Mouse (Mus musculus): Measurements from ENCODE around the gene Olfr1394. TPM values are rescaled to one million over a fixed set of nuclear protein-coding genes. Genes with fewer than 3 reads are reported as not detected.
"Not testable (repeated sequence)": the region's sequence is repeated elsewhere in the genome, so short reads cannot be mapped to it uniquely, and the experiment has no call there.

Gene Olfr1394
- polyA plus RNA-seq, 1 experiment from 2014 or later: not detected

DNA sequence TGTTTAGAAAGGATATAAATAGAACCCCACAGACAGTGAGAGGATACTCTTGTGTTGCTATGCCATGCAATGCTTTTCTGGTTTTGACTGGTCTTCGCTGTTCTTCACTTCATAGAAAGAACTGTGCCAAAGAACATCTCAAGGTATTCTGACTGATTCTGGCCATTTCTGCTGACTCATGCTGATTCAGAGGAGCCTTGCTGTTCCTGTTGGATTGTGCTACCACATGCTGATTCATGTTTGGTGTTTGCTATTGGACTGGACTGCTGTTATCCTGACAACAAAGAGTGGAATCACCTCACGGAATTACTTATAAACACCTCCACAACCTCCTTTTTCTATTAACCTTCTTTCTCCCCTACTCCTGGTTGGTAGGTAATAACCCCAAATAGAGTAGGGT, 30.0 kb upstream of the Olfr1394 start:
- no peaks in the 10 kb centered on the region for H3K9me3 ChIP-seq (ENCODE audit: control insufficient read depth, low read length)
- H3K4me1 ChIP-seq (ENCODE audit: control insufficient read depth, insufficient read depth, low read length): no peaks in the 10 kb centered on the region
- H3K27ac ChIP-seq (ENCODE audit: low read depth, low read length): no peak overlapping the region
- no peak overlapping the region for H3K4me2 ChIP-seq (replicated peaks; ENCODE audit: low read depth, low read length)
- 90% methylated on average over 2 of the region's 2 CpGs for WGBS
- ATAC-seq (ENCODE audit: low FRiP score, low TSS enrichment): no peak
- no peak overlapping the region for H3K4me3 ChIP-seq (ENCODE audit: low read length)
- no peaks in the 10 kb centered on the region for H3K36me3 ChIP-seq (ENCODE audit: control insufficient read depth, insufficient read depth, low read length)
- H3K9ac ChIP-seq (ENCODE audit: low read depth, low read length): no peak overlapping the region
- H3K27me3 ChIP-seq (ENCODE audit: control insufficient read depth, insufficient read depth, low read length): no peaks in the 10 kb centered on the region

- no peaks in the 10 kb centered on the region for H3K27me3 ChIP-seq (ENCODE audit: control insufficient read depth, insufficient read depth, low read length)
- H3K4me2 ChIP-seq (replicated peaks; ENCODE audit: low read depth, low read length): no peak within 1 kb of the TSS
- no peaks in the 10 kb centered on the region for H3K36me3 ChIP-seq (ENCODE audit: control insufficient read depth, insufficient read depth, low read length)
- H3K9me3 ChIP-seq (ENCODE audit: control insufficient read depth, low read length): no peaks in the 10 kb centered on the region
- H3K4me3 ChIP-seq (ENCODE audit: low read length): no peak within 1 kb of the TSS
- H3K27ac ChIP-seq (ENCODE audit: low read depth, low read length): no peak within 1 kb of the TSS
- H3K4me1 ChIP-seq (ENCODE audit: control insufficient read depth, insufficient read depth, low read length): no peaks in the 10 kb centered on the region
- 91% methylated on average over 6 of the region's 6 CpGs for WGBS
- H3K9ac ChIP-seq (ENCODE audit: low read depth, low read length): no peak within 1 kb of the TSS
- ATAC-seq (ENCODE audit: low FRiP score, low TSS enrichment): no peak
Measured at GRCm38 (mm10) chr11:49141974-49142373, 12.2 kb upstream of the Olfr1394 start, which contains the start of gene Olfr1395. Olfr1395 (plus strand) TSS chr11:49142274.

GRCm38 (mm10) chr11:49156821-49157814, 2.9 kb downstream of the Olfr1394 start:
- Histone ChIP-seq H3K9me3 (ENCODE audit: control insufficient read depth, low read length) (no peaks in the 10 kb centered on the region), H3K27ac (ENCODE audit: low read depth, low read length) (no peak overlapping the region), H3K36me3 (ENCODE audit: control insufficient read depth, insufficient read depth, low read length) (no peaks in the 10 kb centered on the region), H3K4me2 (replicated peaks; ENCODE audit: low read depth, low read length) (no peak overlapping the region), H3K4me3 (ENCODE audit: low read length) (no peak overlapping the region), H3K27me3 (ENCODE audit: control insufficient read depth, insufficient read depth, low read length) (no peaks in the 10 kb centered on the region), H3K9ac (ENCODE audit: low read depth, low read length) (no peak overlapping the region), H3K4me1 (ENCODE audit: control insufficient read depth, insufficient read depth, low read length) (no peaks in the 10 kb centered on the region)
- ATAC-seq (ENCODE audit: low FRiP score, low TSS enrichment): no peak
- 93% methylated on average over 2 of the region's 2 CpGs for WGBS

- Histone ChIP-seq H3K9ac (ENCODE audit: low read depth, low read length) (no peak overlapping the region), H3K27me3 (ENCODE audit: control insufficient read depth, insufficient read depth, low read length) (peaks cover 14% of the 10 kb centered on the region), H3K4me1 (ENCODE audit: control insufficient read depth, insufficient read depth, low read length) (no peaks in the 10 kb centered on the region), H3K4me3 (ENCODE audit: low read length) (peak overlapping the region; percentile 32), H3K27ac (ENCODE audit: low read depth, low read length) (no peak overlapping the region), H3K9me3 (ENCODE audit: control insufficient read depth, low read length) (peaks cover 6% of the 10 kb centered on the region; the same call in 1 of the 2 replicates), H3K36me3 (ENCODE audit: control insufficient read depth, insufficient read depth, low read length) (no peaks in the 10 kb centered on the region), H3K4me2 (replicated peaks; ENCODE audit: low read depth, low read length) (peak overlapping the region; percentile 70)
- ATAC-seq (ENCODE audit: low FRiP score, low TSS enrichment): peak; percentile 86
- WGBS: 3% methylated on average over 50 of the region's 50 CpGs
Measured at GRCm38 (mm10) chr11:49168839-49169611, 14.8 kb downstream of the Olfr1394 start.

DNA sequence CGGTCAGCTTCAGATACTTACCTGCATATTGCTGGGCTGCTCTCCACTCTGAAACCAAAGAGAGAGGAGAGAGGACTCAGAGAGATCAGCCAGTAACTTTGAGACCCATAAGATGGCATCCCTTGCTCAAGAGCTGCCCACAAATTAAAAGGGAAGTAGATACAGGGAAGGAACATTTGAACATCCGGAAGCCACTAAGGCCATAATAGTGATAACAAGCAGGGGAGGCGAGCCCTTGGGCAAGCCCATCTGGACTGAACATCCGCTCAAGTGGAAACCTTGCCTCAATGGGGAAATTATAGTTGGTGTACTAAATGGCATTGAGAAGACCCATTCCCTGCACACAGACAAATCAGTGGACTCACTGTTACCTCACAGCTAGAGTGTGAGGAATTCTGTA, 16.4 kb downstream of the Olfr1394 start:
- no peaks in the 10 kb centered on the region for H3K4me1 ChIP-seq (ENCODE audit: control insufficient read depth, insufficient read depth, low read length)

DNA sequence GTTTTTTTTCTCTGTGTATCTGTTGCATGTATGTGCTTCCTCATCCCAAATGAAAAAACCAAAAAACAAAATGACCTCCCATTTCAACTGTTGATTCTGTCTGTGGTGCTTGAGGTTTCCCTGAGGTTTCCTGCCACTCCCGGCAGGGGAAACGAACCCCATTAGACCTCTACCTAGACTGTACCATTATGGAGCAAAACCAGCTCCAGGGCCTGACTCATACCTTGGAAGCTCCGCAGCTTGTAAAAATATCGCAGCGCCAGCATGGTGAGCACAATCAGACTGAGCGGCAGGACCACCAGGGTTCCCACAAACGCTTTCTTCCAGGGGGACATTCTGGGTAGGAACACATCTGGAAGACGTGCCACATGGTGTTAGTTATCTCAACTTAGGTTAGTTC, 21.2 kb downstream of the Olfr1394 start:
- H3K9ac ChIP-seq (ENCODE audit: low read depth, low read length): no peak overlapping the region
- no peak overlapping the region for H3K27ac ChIP-seq (ENCODE audit: low read depth, low read length)
- no peaks in the 10 kb centered on the region for H3K9me3 ChIP-seq (ENCODE audit: control insufficient read depth, low read length)
- no peaks in the 10 kb centered on the region for H3K36me3 ChIP-seq (ENCODE audit: control insufficient read depth, insufficient read depth, low read length)
- no peaks in the 10 kb centered on the region for H3K4me1 ChIP-seq (ENCODE audit: control insufficient read depth, insufficient read depth, low read length)
- WGBS: 90% methylated on average over 8 of the region's 8 CpGs
- no peak overlapping the region for H3K4me3 ChIP-seq (ENCODE audit: low read length)
- H3K27me3 ChIP-seq (ENCODE audit: control insufficient read depth, insufficient read depth, low read length): no peaks in the 10 kb centered on the region
- no peak for ATAC-seq (ENCODE audit: low FRiP score, low TSS enrichment)
- no peak overlapping the region for H3K4me2 ChIP-seq (replicated peaks; ENCODE audit: low read depth, low read length)

More for the DNA sequence above, 16.4 kb downstream of the Olfr1394 start:
- Histone ChIP-seq H3K27me3 (ENCODE audit: control insufficient read depth, insufficient read depth, low read length) (peaks cover 14% of the 10 kb centered on the region), H3K4me2 (replicated peaks; ENCODE audit: low read depth, low read length) (no peak overlapping the region), H3K9me3 (ENCODE audit: control insufficient read depth, low read length) (peaks cover 6% of the 10 kb centered on the region; the same call in 1 of the 2 replicates), H3K4me3 (ENCODE audit: low read length) (no peak overlapping the region), H3K9ac (ENCODE audit: low read depth, low read length) (no peak overlapping the region), H3K36me3 (ENCODE audit: control insufficient read depth, insufficient read depth, low read length) (no peaks in the 10 kb centered on the region), H3K27ac (ENCODE audit: low read depth, low read length) (no peak overlapping the region)
- no peak for ATAC-seq (ENCODE audit: low FRiP score, low TSS enrichment)
- 90% methylated on average over 4 of the region's 4 CpGs for WGBS

DNA sequence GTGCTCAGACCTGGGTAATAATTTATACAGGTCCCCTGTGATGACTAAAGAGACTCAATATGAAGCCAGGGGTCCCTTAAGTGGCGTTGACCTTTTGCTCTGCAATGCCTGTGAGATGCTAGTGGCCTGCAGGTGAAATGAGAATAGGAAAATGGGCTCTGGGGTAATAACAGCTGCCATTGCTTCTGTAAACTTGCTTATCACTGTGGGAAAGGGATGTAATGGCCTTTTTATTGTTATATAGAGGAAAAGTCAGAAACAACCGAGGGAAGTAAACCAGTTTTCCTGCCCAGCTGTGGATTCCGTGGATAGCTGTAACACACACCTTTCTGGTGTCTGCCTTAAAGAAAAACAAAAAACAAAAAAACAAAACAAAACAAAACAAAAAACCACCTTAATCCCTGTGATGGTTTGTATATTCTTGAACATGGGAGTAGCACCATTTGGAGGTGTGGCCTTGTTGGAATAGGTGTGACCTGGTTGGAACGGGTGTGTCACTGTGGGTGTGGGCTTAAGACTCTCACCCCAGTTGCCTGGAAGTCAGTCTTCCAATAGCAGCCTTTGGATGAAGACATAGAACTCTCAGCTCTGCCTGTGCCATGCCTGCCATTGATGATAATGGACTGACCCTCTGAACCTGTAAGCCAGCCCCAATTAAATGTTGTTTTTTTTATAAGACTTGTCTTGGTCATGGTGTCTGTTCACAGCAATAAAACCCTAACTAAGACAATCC, 22.0 kb downstream of the Olfr1394 start:
- ATAC-seq (ENCODE audit: low FRiP score, low TSS enrichment); H3K27me3 ChIP-seq (ENCODE audit: control insufficient read depth, insufficient read depth, low read length); H3K4me3 ChIP-seq (ENCODE audit: low read length); H3K9ac ChIP-seq (ENCODE audit: low read depth, low read length); H3K27ac ChIP-seq (ENCODE audit: low read depth, low read length); H3K36me3 ChIP-seq (ENCODE audit: control insufficient read depth, insufficient read depth, low read length); H3K4me2 ChIP-seq (replicated peaks; ENCODE audit: low read depth, low read length); H3K9me3 ChIP-seq (ENCODE audit: control insufficient read depth, low read length); H3K4me1 ChIP-seq (ENCODE audit: control insufficient read depth, insufficient read depth, low read length): not testable (repeated sequence)
- 70% methylated on average over 4 of the region's 4 CpGs for WGBS

- Histone ChIP-seq H3K36me3 (ENCODE audit: control insufficient read depth, insufficient read depth, low read length) (no peaks in the 10 kb centered on the region), H3K4me3 (ENCODE audit: low read length) (no peak overlapping the region), H3K4me2 (replicated peaks; ENCODE audit: low read depth, low read length) (no peak overlapping the region), H3K9me3 (ENCODE audit: control insufficient read depth, low read length) (no peaks in the 10 kb centered on the region), H3K4me1 (ENCODE audit: control insufficient read depth, insufficient read depth, low read length) (no peaks in the 10 kb centered on the region), H3K27me3 (ENCODE audit: control insufficient read depth, insufficient read depth, low read length) (no peaks in the 10 kb centered on the region), H3K9ac (ENCODE audit: low read depth, low read length) (no peak overlapping the region), H3K27ac (ENCODE audit: low read depth, low read length) (no peak overlapping the region)
- no peak for ATAC-seq (ENCODE audit: low FRiP score, low TSS enrichment)
- 76% methylated on average over 1 of the region's 1 CpGs for WGBS
Measured at GRCm38 (mm10) chr11:49183172-49183571, 29.0 kb downstream of the Olfr1394 start.
